Mouse (Mus musculus): ENCODE data around the gene Prep.
"Not testable (repeated sequence)": the region's sequence is repeated elsewhere in the genome, so short reads cannot be mapped to it uniquely, and the experiment has no call there.

Prep gene

DNA sequence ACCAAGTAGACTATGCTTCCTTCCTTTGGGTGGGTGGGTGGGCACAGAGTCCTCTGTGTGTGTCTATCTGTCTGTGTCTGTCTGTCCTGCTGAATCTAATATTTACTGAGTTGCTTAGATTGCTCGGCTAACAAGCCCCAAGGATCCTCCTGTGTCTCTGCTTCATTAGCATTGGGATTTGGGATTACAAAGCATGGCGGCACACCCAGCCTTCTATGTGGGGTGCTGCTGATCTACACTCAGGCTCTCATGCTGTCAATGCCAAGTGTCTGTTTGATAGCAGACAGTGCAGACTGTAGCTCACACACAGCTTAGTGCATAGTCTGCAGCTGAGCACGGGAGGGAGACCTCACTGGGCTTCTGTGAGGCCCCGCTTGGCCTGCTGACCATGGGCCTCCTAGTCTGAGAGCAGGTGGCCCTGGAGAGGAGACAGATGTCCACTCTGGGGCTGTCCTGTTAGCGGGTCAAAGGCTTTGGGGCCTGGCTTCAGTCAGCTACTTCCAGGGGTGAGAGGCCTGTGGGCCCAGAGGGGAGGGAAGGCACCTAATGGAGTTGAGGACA is 8.6 kb downstream of the Prep start:
- no peak for DNase-seq (ENCODE audit: low read depth in 2 of 2, low spot score in 2 of 2)

DNA sequence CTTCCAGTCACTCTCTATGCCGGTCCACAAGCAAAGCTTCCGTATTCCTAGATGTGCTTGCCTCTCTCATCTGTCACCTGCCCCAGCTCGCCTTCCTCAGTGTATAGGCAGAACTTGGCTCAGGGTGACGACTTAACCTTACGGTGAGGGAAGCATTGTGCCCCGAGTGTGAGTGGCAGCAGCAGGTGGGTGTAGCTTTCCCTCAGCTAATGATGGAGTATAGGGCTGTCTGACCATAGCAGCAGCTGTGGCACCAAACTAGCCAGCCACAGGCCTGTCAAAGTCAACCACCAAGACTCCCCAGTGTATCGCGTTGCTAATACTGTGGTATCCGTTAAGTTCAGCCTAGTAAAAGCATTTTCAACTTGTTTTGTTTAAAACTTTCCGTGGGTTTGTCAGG is 9.6 kb downstream of the Prep start:
- DNase-seq (ENCODE audit: low read depth in 2 of 2, low spot score in 2 of 2), result no peak

DNA sequence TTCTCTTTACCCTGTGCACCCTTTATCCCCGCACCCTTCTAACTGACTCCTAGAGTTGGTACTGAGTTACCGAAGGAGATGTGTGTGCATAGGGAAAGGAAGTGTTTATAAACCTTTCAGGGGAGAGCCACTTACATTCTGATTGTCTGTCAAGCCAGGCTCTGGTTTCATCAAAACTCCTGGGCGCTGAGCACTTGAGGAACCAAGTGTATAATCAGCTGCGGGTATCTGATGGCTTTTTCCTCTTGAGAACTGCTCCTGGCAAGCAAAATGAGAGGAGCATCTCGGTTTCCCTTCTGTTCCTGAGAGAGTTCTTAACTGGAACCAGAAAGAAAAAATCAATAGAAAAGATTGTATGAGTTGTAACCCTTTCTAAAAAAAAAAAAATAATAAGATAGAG is 10.3 kb downstream of the Prep start:
- no peak for DNase-seq (ENCODE audit: low read depth in 2 of 2, low spot score in 2 of 2)

DNA sequence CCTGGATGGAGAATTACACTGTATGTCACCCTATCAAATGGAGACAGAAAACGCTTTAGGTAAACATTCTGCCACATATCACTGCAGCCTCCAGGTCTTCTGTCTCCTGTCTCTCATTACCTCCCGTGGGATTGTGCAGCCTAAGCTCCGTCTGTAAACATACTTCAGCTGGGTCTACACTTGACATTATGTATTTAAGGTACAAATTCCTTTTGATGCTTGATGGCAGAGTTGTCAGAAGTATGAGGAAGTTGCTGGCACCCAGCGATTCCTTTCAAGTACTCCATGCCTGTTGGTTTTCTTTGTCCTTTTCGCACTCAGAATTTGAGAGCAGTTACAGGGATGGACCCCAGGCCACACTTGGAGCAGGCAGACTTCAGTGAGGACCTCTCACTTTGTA is 12.8 kb downstream of the Prep start:
- no peak for DNase-seq (ENCODE audit: low read depth in 2 of 2, low spot score in 2 of 2)

GRCm38 (mm10) chr10:45080490-45080889 is 13.5 kb downstream of the Prep start:
- no peak for DNase-seq (ENCODE audit: low read depth in 2 of 2, low spot score in 2 of 2)

- no peak for DNase-seq (ENCODE audit: low read depth in 2 of 2, low spot score in 2 of 2)
Observed at GRCm38 (mm10) chr10:45082730-45083129, 15.7 kb downstream of the Prep start.

DNA sequence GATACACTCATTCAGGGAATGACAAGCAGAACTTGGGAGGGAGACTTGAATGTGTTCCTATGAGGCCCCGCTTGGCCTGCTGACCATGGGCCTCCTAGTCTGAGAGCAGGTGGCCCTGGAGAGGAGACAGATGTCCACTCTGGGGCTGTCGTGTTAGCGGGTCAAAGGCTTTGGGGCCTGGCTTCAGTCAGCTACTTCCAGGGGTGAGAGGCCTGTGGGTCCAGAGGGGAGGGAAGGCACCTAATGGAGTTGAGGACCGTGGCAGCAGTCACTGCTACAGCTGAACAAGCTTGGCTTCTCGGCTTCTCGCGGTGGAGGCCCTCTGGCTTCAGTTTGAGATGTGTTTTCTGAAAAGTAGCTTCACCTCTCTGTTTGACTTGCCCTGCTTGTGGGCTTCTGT is 17.0 kb downstream of the Prep start:
- DNase-seq (ENCODE audit: low read depth in 2 of 2, low spot score in 2 of 2), result not testable (repeated sequence)

GRCm38 (mm10) chr10:45084471-45084870 is 17.5 kb downstream of the Prep start:
- DNase-seq (ENCODE audit: low read depth in 2 of 2, low spot score in 2 of 2), result no peak

DNA sequence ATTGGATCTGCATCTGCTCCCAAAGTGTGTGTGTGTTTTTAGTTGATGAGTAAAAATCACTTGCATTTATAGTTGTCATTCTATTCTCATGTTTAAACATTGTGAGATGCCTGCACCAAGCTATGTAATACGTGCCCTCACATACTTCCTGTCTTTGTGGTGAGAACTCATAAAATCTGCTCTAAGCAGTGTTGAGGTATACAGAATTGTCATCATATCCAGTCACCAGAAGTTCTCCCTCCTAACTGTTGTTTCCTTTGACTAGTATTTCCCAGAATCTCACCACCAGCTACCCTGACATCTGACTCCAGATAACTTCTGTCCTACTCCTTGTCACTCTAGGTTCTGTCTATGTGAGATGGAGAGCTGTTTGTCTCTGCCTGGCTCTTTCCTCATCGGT is 18.3 kb downstream of the Prep start:
- DNase-seq (ENCODE audit: low read depth in 2 of 2, low spot score in 2 of 2), result no peak

DNA sequence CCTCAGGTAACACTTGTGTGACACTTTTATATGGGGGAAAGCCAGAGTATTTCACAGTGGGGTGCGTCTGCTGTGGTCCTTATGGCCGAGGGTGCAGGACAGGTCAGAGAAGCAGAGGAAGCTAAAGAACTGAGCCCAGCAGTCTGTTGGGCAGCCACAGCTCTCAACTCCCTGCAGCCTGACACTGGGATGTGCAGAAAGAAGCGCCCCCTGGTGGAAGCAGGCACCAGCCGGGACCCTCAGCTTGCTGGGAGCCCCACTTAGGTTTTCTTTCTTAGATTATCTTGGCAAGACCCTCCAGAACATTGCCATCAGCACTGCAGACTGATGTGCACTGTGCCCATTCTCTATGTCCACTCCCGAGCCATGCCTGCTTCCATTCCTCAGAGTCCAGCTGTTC is 19.6 kb downstream of the Prep start:
- DNase-seq (ENCODE audit: low read depth in 2 of 2, low spot score in 2 of 2), result peak; percentile 8 to 13

DNA sequence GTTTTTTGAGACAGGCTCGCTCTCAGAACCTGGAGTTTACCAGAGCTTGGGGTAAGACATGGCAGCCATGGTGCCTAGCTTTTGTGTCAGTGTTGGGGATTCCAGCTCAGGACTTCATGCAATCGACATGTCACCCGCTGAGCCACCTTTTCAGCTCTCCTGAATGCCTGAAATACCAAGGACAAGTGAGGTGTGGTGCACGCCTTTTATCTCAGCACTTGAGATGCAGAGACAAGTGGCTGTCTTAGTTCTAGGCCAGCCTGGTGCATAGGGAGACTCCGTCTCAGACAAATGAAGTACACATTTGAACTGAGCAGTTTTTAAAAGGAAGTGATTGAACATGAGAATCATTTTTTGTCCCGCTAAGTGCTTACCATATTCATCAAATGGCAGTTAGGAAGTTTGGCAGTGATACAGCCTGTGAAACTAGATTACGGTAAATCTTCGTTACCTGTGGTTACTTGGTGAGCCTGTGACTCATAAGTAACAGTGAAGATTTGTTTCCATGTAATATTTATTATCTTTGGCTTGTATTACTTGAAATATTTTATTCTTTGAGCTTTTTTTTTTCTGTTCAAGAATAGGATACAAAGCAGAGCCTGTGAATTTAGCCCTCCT is 24.6 kb downstream of the Prep start:
- no peak for DNase-seq (ENCODE audit: low read depth in 2 of 2, low spot score in 2 of 2)

DNA sequence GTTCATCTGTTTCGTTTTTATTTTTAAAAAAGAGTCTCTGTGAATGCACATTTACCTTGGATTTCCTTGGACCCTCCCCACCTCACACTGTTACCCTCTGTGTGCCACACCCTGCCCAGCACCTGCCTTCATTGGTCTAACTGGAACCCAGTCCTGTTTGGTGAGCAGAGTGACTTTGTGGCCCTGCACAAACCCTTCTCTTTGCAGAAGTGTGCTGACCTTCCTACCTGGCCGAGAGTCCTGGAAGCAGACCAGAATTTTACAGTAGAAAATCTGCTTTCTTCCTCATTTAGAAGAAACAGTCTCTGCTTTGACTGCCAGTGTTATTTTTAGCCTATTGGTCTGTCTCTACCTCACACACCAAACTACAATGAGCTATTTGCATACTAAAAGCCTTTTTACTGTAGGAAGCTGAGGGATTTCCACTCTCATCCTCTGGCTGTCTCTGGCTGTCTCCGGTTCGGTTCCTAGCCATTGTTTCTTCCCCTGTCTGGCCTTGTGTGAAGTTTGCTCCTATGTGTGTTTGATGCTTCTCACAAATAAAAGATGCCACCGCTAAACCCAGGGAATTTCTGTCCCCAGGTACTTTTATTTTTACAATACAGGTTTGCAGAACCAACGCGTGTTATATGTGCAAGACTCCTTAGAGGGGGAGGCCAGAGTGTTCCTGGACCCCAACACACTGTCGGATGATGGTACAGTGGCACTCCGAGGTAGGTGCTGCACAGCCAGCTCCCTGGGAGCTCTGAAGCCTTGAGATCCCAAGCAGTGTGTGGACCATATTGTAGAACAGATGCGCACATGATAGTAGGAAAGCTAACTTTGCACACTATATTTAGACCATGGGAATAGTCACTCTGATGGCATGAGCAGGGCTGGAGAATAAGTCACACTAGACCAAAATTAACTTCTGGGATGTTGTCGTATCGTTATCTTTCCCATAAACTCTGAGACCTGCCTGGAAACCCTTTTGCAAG is 25.4 kb downstream of the Prep start:
- no peak for DNase-seq (ENCODE audit: low read depth in 2 of 2, low spot score in 2 of 2)

DNA sequence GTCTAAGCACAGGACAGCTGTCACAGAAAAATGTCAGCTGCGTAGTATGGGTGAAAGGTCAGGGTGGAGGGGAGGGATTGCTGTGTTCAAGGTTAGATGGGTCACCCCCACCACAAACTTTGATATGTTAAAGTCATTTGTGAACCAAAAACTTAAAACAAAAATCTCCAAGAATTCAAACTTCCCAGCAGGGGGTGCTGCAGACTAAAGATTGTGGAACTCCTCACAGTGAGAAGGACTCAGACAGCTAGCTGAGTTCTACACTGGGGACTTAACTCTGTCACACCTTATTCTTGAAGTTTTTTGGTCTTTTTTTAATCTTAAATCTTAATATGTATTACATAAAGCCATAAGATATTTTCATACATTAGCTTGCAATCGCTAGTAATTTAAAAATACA is 31.7 kb downstream of the Prep start:
- no peak for DNase-seq (ENCODE audit: low read depth in 2 of 2, low spot score in 2 of 2)

GRCm38 (mm10) chr10:45100473-45100872 is 33.5 kb downstream of the Prep start:
- no peak for DNase-seq (ENCODE audit: low read depth in 2 of 2, low spot score in 2 of 2)

- DNase-seq (ENCODE audit: low read depth in 2 of 2, low spot score in 2 of 2), result no peak
Observed at GRCm38 (mm10) chr10:45103184-45103583, 36.2 kb downstream of the Prep start.

GRCm38 (mm10) chr10:45104098-45104497 is 37.1 kb downstream of the Prep start:
- no peak for DNase-seq (ENCODE audit: low read depth in 2 of 2, low spot score in 2 of 2)

- DNase-seq (ENCODE audit: low read depth in 2 of 2, low spot score in 2 of 2), result no peak
Observed at GRCm38 (mm10) chr10:45104535-45105079, 37.6 kb downstream of the Prep start.

DNA sequence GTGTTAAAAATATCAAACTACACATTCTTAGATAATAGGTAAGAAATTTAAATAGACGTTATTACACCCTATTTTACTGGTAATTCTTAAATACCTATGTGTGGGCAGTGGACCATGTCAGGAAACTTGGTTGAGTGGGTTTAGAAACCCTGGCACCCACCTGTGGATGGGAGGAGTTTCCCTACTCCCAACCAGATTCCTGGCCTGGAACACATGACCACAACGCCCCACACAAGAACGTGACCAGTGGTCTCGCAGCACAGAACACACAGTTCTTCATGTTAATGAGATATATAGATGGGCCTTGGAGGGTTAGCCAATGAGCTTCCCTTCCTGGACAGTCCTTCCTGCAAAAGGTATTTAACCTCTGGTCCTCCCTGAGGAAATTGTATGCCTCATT is 39.5 kb downstream of the Prep start:
- DNase-seq (ENCODE audit: low read depth in 2 of 2, low spot score in 2 of 2), result no peak

DNA sequence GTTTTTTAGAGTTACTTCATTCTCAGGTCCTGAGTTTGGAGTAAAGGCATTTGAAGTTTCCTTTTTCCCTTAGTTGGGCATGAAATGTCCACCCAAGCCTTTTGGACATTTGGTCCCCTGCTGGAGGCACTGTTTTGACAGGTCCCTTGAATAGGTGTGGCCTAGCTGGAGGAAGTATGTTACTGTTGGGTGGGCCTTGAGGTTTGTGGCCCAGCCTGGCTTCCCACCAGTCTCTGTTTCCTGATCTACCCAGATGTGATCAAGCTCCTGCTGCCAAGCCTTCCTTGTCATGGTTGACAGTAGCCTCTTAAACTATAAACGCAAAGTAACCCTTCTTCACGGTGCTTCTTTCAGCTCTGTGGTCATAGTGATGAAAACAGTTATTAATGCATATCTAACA is 40.3 kb downstream of the Prep start:
- DNase-seq (ENCODE audit: low read depth in 2 of 2, low spot score in 2 of 2), result no peak

GRCm38 (mm10) chr10:45109041-45109440 is 42.0 kb downstream of the Prep start:
- DNase-seq (ENCODE audit: low read depth in 2 of 2, low spot score in 2 of 2), result no peak

DNA sequence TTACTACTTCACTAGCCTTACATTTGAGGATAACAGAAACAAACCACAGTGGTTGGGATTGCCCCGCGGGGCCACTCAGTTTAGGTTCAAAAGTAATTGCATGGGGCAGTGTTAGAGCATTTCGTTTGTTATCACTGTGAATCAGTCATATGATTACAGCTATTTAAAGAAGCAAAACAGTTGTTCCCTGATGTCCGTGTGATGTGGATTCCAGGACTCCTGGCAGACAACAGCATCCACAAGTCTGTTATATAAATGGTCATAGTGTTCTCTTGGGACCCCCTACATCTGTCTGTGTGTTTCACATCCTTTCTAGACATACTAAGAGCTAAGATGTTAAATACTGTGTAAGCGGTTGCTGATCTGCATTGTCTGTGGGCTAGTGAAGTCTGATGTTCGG is 43.0 kb downstream of the Prep start:
- no peak for DNase-seq (ENCODE audit: low read depth in 2 of 2, low spot score in 2 of 2)

DNA sequence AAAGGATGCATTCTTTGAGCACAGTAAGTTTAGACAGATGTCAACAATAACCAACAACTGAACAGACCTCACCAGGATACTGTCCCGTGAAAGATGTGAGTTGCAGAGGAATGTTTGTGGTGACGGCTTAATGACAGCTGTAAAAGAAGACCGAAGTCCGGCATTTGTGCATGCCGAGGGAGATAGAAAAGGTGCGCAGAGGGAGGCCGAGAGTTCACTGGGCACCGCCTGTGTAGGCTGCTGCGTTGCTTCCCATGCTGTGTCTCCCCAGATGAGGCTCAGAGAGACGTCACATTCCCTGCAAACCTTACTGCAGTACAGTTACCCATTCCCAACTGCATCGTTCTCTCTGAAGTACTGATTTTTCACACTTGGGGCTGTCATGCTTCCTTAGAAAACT is 45.9 kb downstream of the Prep start:
- no peak for DNase-seq (ENCODE audit: low read depth in 2 of 2, low spot score in 2 of 2)

Measured in CD8-positive naive resting alpha-beta T cell, adult 2 months (primary cell).